ENCODE assay signal across 8 mouse cellular contexts in the genomic region with DNA sequence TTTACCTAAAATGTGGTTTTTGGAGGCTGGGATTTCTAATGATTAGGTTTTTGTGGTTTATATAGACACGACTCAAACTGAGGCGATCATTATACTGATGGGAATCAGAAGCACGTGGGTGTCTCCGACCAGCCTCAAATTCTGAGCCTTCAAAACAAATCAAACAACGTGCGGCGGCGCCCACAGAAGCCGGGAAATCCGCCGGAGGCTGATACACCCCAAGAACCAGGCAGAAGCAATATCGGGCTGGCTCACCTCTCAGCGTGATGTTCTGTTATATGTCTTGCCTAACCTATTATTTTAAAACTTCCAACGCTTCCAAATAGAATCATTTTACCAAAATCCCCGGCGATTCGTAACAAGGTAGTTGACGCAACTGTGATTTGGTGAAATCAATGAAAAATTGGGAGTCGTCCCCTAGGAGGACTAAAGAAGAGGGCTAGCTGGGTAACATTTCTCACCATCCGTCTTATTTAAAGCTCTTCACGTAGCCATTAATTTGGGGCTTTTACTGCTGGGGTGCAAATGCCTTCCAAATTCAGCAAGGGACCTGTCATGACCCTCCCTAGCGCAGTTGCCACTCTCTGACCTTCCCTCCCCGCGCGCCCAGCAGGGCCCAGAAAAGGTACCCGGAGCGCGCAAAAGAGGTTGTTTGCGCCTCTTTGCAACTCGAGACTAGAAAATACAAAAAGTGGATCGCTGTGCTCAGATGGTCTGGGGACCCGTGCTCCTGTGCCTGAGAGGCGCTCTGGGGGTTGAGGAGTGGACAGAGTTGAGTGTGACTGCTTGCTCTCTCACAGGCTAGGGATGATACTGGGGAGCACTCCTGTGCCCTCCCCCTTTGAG. TPM values are rescaled to one million over a fixed set of nuclear protein-coding genes. Genes with fewer than 3 reads are reported as not detected.
DNase-seq lines count a peak whose midpoint lies in the region; ATAC-seq and TF ChIP-seq lines count a peak whose summit lies in the region.

No protein-coding gene starts in this region.

- no peak for ATAC-seq in heart, embryonic 11.5 days (replicated peaks; ENCODE audit: insufficient number of reproducible peaks, low FRiP score, low TSS enrichment)
- ATAC-seq in liver, embryonic 14.5 days (ENCODE audit: insufficient read depth): no peak

- WGBS in heart, embryonic 11.5 days (ENCODE audit: insufficient replicate concordance): under 1% methylated on average over 33 of the region's 33 CpGs
- WGBS in liver, embryonic 14.5 days (ENCODE audit: insufficient replicate concordance): 1% methylated on average over 33 of the region's 33 CpGs

- H3K4me3 ChIP-seq in heart, embryonic 11.5 days (ENCODE audit: low read depth, low read length): peak overlapping the region; percentile 32
- H3K4me3 ChIP-seq in cortical plate, adult 2 months (ENCODE audit: insufficient read depth, low read length): peak overlapping the region; percentile 29
- H3K4me3 ChIP-seq in liver, embryonic 14.5 days (ENCODE audit: insufficient read depth in 1 of 2, low read depth in 2 of 2, low read length in 2 of 2): no peak overlapping the region

- no peak for TF ChIP-seq CTCF in cortical plate, adult 2 months (IDR thresholded peaks at IDR 0.05; ENCODE audit: extremely low read depth, insufficient read depth, low read length)
- TF ChIP-seq CTCF in liver, embryonic 14.5 days (IDR thresholded peaks at IDR 0.05; ENCODE audit: low read depth): no peak

- peak overlapping the region; percentile 43 for H3K4me2 ChIP-seq in heart, embryonic 11.5 days
- H3K4me2 ChIP-seq in liver, embryonic 14.5 days (ENCODE audit: low read depth): peak overlapping the region; percentile 26

- no peak overlapping the region for H3K27ac ChIP-seq in heart, embryonic 11.5 days (ENCODE audit: low read depth, low read length)
- H3K27ac ChIP-seq in cortical plate, adult 2 months (ENCODE audit: insufficient read depth, low read length): no peak overlapping the region
- H3K27ac ChIP-seq in liver, embryonic 14.5 days: no peak overlapping the region

- intact Hi-C loops in heart, postnatal 25 days (cut with DNase I): loop anchor here (10.0 kb wide), 1 partner anchor 473 kb away; no protein-coding TSS in a partner anchor
- intact Hi-C loops in heart, postnatal 10 days (cut with DNase I): loop anchor here (5.0 to 10.0 kb wide), 2 partner anchors 475 to 517 kb away; no protein-coding TSS in a partner anchor

- no peak for TF ChIP-seq EP300 in liver, embryonic 14.5 days (IDR thresholded peaks at IDR 0.05; ENCODE audit: low read depth)

- no peak overlapping the region for H3K9ac ChIP-seq in heart, embryonic 11.5 days (ENCODE audit: low read depth, low read length)
- H3K9ac ChIP-seq in liver, embryonic 14.5 days (replicated peaks): no peak overlapping the region

- no peak for TF ChIP-seq POLR2A in cortical plate, adult 2 months (IDR thresholded peaks at IDR 0.05; ENCODE audit: extremely low read depth, insufficient read depth, low read length)

- H3K27me3 ChIP-seq in heart, embryonic 11.5 days (ENCODE audit: control insufficient read depth, insufficient read depth, low read length): peaks cover 68% of the 10 kb centered on the region
- peaks cover 67% of the 10 kb centered on the region for H3K27me3 ChIP-seq in liver, embryonic 14.5 days (ENCODE audit: control insufficient read depth, insufficient read depth, low read length)

- DNase-seq in heart, postnatal 25 days (ENCODE audit: low spot score): no peak
- DNase-seq in CD4-positive helper T cell, adult 2 months (ENCODE audit: low read depth, low spot score): peak; percentile 75
- peak; percentile 12 to 23 for DNase-seq in heart, postnatal 10 days
- no peak for DNase-seq in liver, embryonic 14.5 days (ENCODE audit: low read depth in 3 of 3, low spot score in 3 of 3)
- peak; percentile 18 for DNase-seq in thymus, postnatal 0 days (ENCODE audit: low spot score)
- DNase-seq in gastrocnemius, postnatal 4 days (ENCODE audit: low spot score in 2 of 2): no peak

- H3K36me3 ChIP-seq in heart, embryonic 11.5 days (ENCODE audit: control insufficient read depth, insufficient read depth, low read length): no peaks in the 10 kb centered on the region
- H3K36me3 ChIP-seq in liver, embryonic 14.5 days (replicated peaks; ENCODE audit: control insufficient read depth, insufficient read depth, low read depth): no peaks in the 10 kb centered on the region

- no peaks in the 10 kb centered on the region for H3K9me3 ChIP-seq in heart, embryonic 11.5 days (replicated peaks; ENCODE audit: control insufficient read depth, low read length)
- H3K9me3 ChIP-seq in liver, embryonic 14.5 days (ENCODE audit: control insufficient read depth, low read length): no peaks in the 10 kb centered on the region

- peaks cover 15% of the 10 kb centered on the region for H3K4me1 ChIP-seq in heart, embryonic 11.5 days (ENCODE audit: control insufficient read depth, insufficient read depth, low read length)
- H3K4me1 ChIP-seq in cortical plate, adult 2 months (ENCODE audit: control insufficient read depth, insufficient read depth, low read length): no peaks in the 10 kb centered on the region; the same call in 1 of the 2 replicates
- H3K4me1 ChIP-seq in liver, embryonic 14.5 days (replicated peaks; ENCODE audit: control insufficient read depth in 2 of 2, insufficient read depth in 2 of 2, low read length in 1 of 2): no peaks in the 10 kb centered on the region

RNA-seq across cellular contexts. Expression of a gene that starts 39.5 kb away (rescaled TPM):
- 22.4 and 22.8 TPM in 2 replicates for polyA plus RNA-seq in heart, embryonic 11.5 days (2014; fragmentation: Nextera tagmentation; extraction: Ambion mirVana)
- total RNA-seq in heart, postnatal 25 days (2021): 10 to 100 TPM; 11.0 to 12.0 TPM
- 6.6 and 6.9 TPM in 2 replicates for polyA plus RNA-seq in cortical plate, adult 2 months (2012; rRNA removed)
- total RNA-seq in heart, postnatal 10 days (2021): 10 to 100 TPM; 15.2 to 15.4 TPM
- 2.0 and 2.7 TPM in 2 replicates for polyA plus RNA-seq in liver, embryonic 14.5 days (2012; rRNA removed)
- 5.3 and 6.4 TPM in 2 replicates for polyA plus RNA-seq in liver, embryonic 14.5 days (2014; fragmentation: Nextera tagmentation; extraction: Ambion mirVana)
- polyA plus RNA-seq in thymus, postnatal 0 days (2015; fragmentation: Nextera tagmentation; extraction: Ambion mirVana): 17.3 and 22.2 TPM in 2 replicates
- total RNA-seq in gastrocnemius, postnatal 4 days (2021): 10 to 100 TPM; 11.1 to 13.6 TPM

Comparison
In these comparisons a context has a peak if more than half of its experiments do, and no peak if none do; other contexts are left out.
1. DNase-seq: peak in CD4-positive helper T cell, adult 2 months (single experiment), heart, postnatal 10 days (2 of 2) and thymus, postnatal 0 days (single experiment); none in heart, postnatal 25 days (single experiment), liver, embryonic 14.5 days (0 of 3) and gastrocnemius, postnatal 4 days (0 of 2).
2. H3K4me3 ChIP-seq: peak in heart, embryonic 11.5 days (single experiment) and cortical plate, adult 2 months (single experiment); none in liver, embryonic 14.5 days (0 of 2).